Mouse (Mus musculus) ES-E14 (cell line): Measurements from ENCODE around the gene Krt18.

Source experiments
- HCFC1 ChIP-seq: IDR thresholded peaks from 2 replicates; pipeline ENCODE4 v1.6.1; 2012; ENCODE audit warnings: low read length, inconsistent platforms, borderline replicate concordance; ENCODE audit not compliant: insufficient read depth
- MAFK ChIP-seq: IDR thresholded peaks from 2 replicates; pipeline ENCODE4 v1.6.1; 2014; ENCODE audit warnings: mild to moderate bottlenecking, low read depth, low read length, inconsistent platforms; ENCODE audit not compliant: insufficient read depth
- ZC3H11A ChIP-seq: IDR thresholded peaks from 2 replicates; pipeline ENCODE4 v1.6.1; 2012; ENCODE audit warnings: low read depth, mild to moderate bottlenecking, inconsistent platforms, low read length, borderline replicate concordance
- ZNF384 ChIP-seq: IDR thresholded peaks from 2 replicates; pipeline ENCODE4 v1.6.1; 2012; ENCODE audit warnings: low read depth, low read length, inconsistent platforms

GRCm38 (mm10) chr15:101988714-101989113, 39.3 kb upstream of the Krt18 start:
- no peak for TF ChIP-seq ZC3H11A
- TF ChIP-seq HCFC1: no peak
- no peak for TF ChIP-seq ZNF384
- TF ChIP-seq MAFK: no peak
